Mouse (Mus musculus): Measurements from ENCODE around the gene Nin.

- TF ChIP-seq CTCF (IDR thresholded peaks at IDR 0.05; ENCODE audit: low read depth, low read length) (no peak), GATA1 (IDR thresholded peaks at IDR 0.05; ENCODE audit: borderline replicate concordance, low read length) (no peak)
Observed at GRCm38 (mm10) chr12:70118721-70119345, 5.3 kb upstream of the Nin start.
